Mouse (Mus musculus): ENCODE data around the gene Ccl17.

DNA sequence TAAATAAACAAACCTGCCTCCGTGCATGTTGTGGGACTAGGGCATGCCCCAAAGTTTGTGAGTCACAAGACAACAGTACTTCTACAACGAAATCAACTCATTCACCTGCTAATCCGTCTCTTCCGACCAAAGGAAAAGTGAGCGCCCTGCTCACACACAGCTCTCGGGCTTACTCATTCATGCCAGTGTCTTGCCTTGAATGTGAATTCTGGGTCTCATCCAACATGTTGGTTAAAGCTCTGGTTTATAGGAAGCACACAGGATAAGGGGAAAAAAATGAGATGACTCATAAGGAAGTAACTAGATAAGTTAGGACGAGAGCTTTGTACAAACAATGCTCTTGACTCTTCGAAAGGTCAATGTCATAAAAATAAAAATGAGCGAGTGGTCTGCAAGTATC lies 43.2 kb upstream of the Ccl17 start:
- TF ChIP-seq POLR2A (IDR thresholded peaks at IDR 0.05; ENCODE audit: borderline replicate concordance, extremely low read depth, insufficient read depth, insufficient read length, poor library complexity, severe bottlenecking) (no peak), CTCF (IDR thresholded peaks at IDR 0.05; ENCODE audit: borderline replicate concordance, extremely low read depth, insufficient read depth, insufficient read length) (no peak)
